Mouse (Mus musculus): ENCODE measurements around the gene Slc35b2. TPM values are rescaled to one million over a fixed set of nuclear protein-coding genes. Genes with fewer than 3 reads are reported as not detected.
A peak's percentile ranks its signal among the peaks of the same experiment; 100 is the strongest.

Gene Slc35b2
- polyA plus RNA-seq, 1 experiment from 2014 or later, result 47.9 TPM

DNA sequence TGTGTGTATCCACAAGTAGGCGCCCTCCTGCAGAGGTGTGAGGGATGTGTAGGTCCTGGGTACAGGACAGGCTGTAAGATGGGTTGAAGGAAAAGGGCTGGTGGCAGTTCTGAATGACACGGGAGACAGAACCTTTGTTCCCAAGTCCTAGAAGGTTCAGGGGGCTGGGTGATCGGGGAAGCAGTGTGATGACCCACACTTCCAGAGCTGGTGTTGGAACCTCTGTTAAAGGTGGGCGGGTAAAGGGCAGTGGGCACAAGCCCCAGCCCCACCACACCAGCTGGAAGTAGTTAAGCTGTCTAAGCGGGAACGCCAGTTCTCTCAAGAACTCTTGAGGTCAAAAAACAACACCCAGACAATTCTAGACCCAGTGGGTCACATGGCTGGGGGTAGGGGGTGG, 26.7 kb downstream of the Slc35b2 start:
- 86% methylated on average over 6 of the region's 6 CpGs for WGBS (ENCODE audit: insufficient replicate concordance)

DNA sequence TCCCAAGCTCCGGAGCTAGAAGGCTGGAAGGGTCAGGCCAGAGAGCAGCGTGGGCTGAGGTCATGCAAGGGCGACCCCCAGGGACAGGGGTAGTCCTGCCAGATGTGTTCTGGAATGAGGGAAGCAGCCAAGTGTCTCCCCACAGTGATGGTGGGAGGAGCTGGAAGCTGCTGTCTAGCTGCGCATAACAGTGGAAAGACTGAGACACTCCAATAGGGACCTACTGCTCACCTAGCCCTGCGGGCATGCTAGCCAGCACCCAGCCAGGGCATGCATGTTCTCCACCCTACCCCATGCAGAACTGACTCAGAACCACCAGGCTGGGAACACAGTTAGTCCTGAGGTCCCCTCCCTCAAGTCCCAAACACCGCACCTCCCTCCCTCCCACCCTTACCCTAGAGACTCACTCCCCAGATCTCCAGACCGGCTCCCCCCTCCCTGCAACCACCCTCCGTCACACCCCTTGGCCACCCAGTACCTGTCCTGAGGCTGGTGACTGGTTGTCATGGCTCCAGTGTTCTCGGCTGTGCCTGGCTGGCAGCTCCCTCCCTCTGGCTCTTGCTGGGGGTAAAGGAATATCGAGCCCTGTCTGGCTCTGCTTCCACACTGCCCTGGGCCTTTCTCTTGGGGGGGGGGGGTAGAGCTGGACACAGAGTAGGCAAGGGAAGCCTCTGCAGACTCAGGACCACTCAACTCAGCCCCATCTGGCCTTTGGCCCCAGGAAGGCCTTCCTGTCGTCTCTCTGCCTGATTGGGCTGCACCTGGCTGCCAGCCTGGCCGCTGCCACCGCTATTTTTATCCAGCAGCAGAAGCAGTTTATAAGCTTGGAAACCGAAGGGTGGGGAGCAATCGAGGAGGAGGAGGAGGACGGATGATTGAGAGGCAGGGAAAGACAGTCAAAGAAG, 28.3 kb downstream of the Slc35b2 start:
- no peak for TF ChIP-seq CTCF (IDR thresholded peaks at IDR 0.05; ENCODE audit: low read depth)
- no peak for TF ChIP-seq EP300 (IDR thresholded peaks at IDR 0.05; ENCODE audit: low read depth)
- peak overlapping the region; percentile 80 for H3K9ac ChIP-seq (replicated peaks)
- DNase-seq (no peak), ATAC-seq (no peak)
- peak overlapping the region; percentile 96 for H3K4me2 ChIP-seq (ENCODE audit: low read depth, low read length)
- WGBS (ENCODE audit: insufficient replicate concordance), result 56% methylated on average over 16 of the region's 16 CpGs
- H3K27me3 ChIP-seq (ENCODE audit: insufficient read depth, low read length), result no peaks in the 10 kb centered on the region
- H3K4me3 ChIP-seq (ENCODE audit: low read depth, low read length), result peak overlapping the region; percentile 75
- no peaks in the 10 kb centered on the region for H3K9me3 ChIP-seq (ENCODE audit: low read length)
- H3K4me1 ChIP-seq (ENCODE audit: insufficient read depth), result peaks cover 63% of the 10 kb centered on the region
- peaks cover 44% of the 10 kb centered on the region for H3K36me3 ChIP-seq (replicated peaks; ENCODE audit: insufficient read depth, low read length)
- H3K27ac ChIP-seq (ENCODE audit: low read depth), result peak overlapping the region; percentile 77

More for the DNA sequence above, 26.7 kb downstream of the Slc35b2 start:
- no peak overlapping the region for H3K9ac ChIP-seq (replicated peaks)
- no peak overlapping the region for H3K27ac ChIP-seq (ENCODE audit: low read depth)
- ATAC-seq (no peak), DNase-seq (no peak)
- no peaks in the 10 kb centered on the region for H3K27me3 ChIP-seq (ENCODE audit: insufficient read depth, low read length)
- TF ChIP-seq CTCF (IDR thresholded peaks at IDR 0.05; ENCODE audit: low read depth) (no peak), EP300 (IDR thresholded peaks at IDR 0.05; ENCODE audit: low read depth) (no peak)
- H3K4me2 ChIP-seq (ENCODE audit: low read depth, low read length), result no peak overlapping the region
- H3K4me1 ChIP-seq (ENCODE audit: insufficient read depth), result peaks cover 53% of the 10 kb centered on the region
- no peak overlapping the region for H3K4me3 ChIP-seq (ENCODE audit: low read depth, low read length)
- peaks cover 57% of the 10 kb centered on the region for H3K36me3 ChIP-seq (replicated peaks; ENCODE audit: insufficient read depth, low read length)
- H3K9me3 ChIP-seq (ENCODE audit: low read length), result no peaks in the 10 kb centered on the region

DNA sequence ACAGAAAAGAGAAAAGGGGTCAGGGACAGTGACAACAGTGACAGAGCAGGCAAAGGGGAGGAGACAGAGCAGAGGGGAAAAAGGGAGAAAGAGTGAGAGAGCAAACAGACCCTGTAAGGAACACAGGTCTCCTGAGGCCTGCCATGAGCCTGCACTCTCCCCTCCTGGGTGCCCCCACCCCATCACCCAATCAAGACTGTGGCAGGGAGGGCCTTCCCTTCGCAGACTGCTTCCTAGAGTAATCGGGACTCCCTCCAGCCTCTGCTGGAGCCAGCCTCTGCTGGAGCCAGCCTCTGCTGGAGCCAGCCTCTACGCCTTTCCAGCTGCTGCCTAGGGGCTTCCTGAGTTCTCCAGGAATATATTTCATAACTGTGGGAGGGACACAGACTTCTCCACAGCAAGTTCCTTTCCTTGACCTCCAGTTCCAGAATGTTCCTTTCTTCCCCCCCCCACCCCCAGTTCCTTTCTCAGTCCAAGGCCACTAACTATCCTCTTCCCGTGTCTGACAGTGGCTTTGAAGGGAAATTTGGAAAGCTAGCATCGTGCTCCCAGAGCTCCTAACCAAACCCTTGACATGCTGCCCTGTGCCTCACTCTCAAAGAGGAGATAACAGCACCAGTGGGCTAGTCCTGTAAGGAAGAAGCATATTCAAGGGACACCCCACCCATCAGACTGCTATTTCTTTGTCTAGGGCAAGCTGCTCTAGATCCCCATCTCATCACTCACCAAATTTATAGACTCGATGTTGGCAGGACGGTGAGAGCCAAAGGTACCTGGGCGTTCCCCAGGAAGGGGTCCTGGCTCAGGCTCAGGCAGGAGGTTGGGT, 29.1 kb downstream of the Slc35b2 start:
- Histone ChIP-seq H3K27ac (ENCODE audit: low read depth) (peak overlapping the region; percentile 77), H3K4me2 (ENCODE audit: low read depth, low read length) (peak overlapping the region; percentile 96), H3K4me3 (ENCODE audit: low read depth, low read length) (peak overlapping the region; percentile 75), H3K4me1 (ENCODE audit: insufficient read depth) (peaks cover 67% of the 10 kb centered on the region), H3K27me3 (ENCODE audit: insufficient read depth, low read length) (no peaks in the 10 kb centered on the region), H3K9me3 (ENCODE audit: low read length) (no peaks in the 10 kb centered on the region), H3K36me3 (replicated peaks; ENCODE audit: insufficient read depth, low read length) (peaks cover 37% of the 10 kb centered on the region), H3K9ac (replicated peaks) (peak overlapping the region; percentile 80)
- ATAC-seq (no peak), DNase-seq (no peak)
- TF ChIP-seq CTCF (IDR thresholded peaks at IDR 0.05; ENCODE audit: low read depth) (no peak), EP300 (IDR thresholded peaks at IDR 0.05; ENCODE audit: low read depth) (no peak)
- 32% methylated on average over 8 of the region's 8 CpGs for WGBS (ENCODE audit: insufficient replicate concordance)

DNA sequence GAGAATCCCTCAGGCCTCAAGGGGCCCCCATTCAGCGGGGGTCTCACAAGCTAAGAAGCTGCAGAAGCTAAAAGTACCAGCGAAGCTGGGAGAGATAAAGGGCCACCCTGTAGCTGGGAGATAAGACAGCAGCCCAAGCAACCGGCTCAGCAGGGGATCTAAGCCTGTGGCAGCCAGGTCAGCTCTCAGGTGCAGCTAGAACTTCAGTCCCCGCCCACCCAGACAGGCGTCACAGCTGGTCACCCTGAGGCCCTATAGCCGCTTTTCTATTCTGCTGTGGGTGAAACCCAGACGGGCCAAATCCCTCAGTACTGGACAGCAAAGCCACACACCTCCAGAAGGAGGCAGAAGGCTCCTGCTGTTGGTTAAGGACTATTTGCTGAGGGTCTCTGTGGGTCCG, 29.8 kb downstream of the Slc35b2 start:
- ATAC-seq, result peak; percentile 35
- Histone ChIP-seq H3K9ac (replicated peaks) (peak overlapping the region; percentile 80), H3K4me1 (ENCODE audit: insufficient read depth) (peaks cover 74% of the 10 kb centered on the region), H3K27ac (ENCODE audit: low read depth) (peak overlapping the region; percentile 77), H3K27me3 (ENCODE audit: insufficient read depth, low read length) (no peaks in the 10 kb centered on the region), H3K36me3 (replicated peaks; ENCODE audit: insufficient read depth, low read length) (peaks cover 32% of the 10 kb centered on the region), H3K4me2 (ENCODE audit: low read depth, low read length) (peak overlapping the region; percentile 96), H3K9me3 (ENCODE audit: low read length) (no peaks in the 10 kb centered on the region), H3K4me3 (ENCODE audit: low read depth, low read length) (peak overlapping the region; percentile 75)
- WGBS (ENCODE audit: insufficient replicate concordance), result 27% methylated on average over 8 of the region's 8 CpGs
- TF ChIP-seq CTCF (IDR thresholded peaks at IDR 0.05; ENCODE audit: low read depth) (peak; percentile 31), EP300 (IDR thresholded peaks at IDR 0.05; ENCODE audit: low read depth) (peak; percentile 53; the same call in 1 of the 2 replicates)
- peak; percentile 75 for DNase-seq

DNA sequence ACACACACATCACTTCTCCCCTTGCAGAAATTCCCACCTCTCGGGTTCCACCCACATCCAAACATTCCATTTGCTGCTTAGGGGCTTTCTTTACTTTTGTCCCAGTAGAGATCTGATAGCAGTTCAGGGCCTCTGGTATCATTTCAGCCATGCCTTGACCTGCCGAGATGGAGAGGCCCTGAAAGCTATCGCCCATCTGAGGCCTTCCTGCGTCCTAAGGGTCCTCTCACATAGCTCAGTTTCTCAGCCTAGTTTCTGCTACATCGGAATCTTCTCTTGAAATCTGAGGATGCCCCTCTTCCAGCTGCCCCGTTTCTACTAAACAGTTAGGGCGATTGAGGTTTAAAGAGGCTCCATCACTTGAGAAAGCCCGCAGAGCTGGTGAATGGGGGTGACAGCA, 30.5 kb downstream of the Slc35b2 start:
- 33% methylated on average over 8 of the region's 8 CpGs for WGBS (ENCODE audit: insufficient replicate concordance)
- H3K4me3 ChIP-seq (ENCODE audit: low read depth, low read length), result peak overlapping the region; percentile 75
- peak overlapping the region; percentile 80 for H3K9ac ChIP-seq (replicated peaks)
- no peaks in the 10 kb centered on the region for H3K9me3 ChIP-seq (ENCODE audit: low read length)
- peaks cover 25% of the 10 kb centered on the region for H3K36me3 ChIP-seq (replicated peaks; ENCODE audit: insufficient read depth, low read length)
- H3K27me3 ChIP-seq (ENCODE audit: insufficient read depth, low read length), result no peaks in the 10 kb centered on the region
- ATAC-seq (no peak), DNase-seq (no peak)
- H3K27ac ChIP-seq (ENCODE audit: low read depth), result peak overlapping the region; percentile 77; the same call in 1 of the 2 replicates
- H3K4me1 ChIP-seq (ENCODE audit: insufficient read depth), result peaks cover 77% of the 10 kb centered on the region
- peak overlapping the region; percentile 96 for H3K4me2 ChIP-seq (ENCODE audit: low read depth, low read length)
- TF ChIP-seq EP300 (IDR thresholded peaks at IDR 0.05; ENCODE audit: low read depth) (no peak), CTCF (IDR thresholded peaks at IDR 0.05; ENCODE audit: low read depth) (no peak)
